Mouse (Mus musculus) CH12F3 (cell line): ENCODE measurements around the gene Snx32.

ENCODE experiments used
- in situ Hi-C: fragments of 300-500 bp; cut with MboI; formaldehyde crosslinking; loops from 2 replicates; pipeline ENCODE4 v1.14.3; 2020; ENCODE audit warnings: low sequenced_read_pairs

The Snx32 gene

GRCm38 (mm10) chr19:5483386-5484359, 26.7 kb downstream of the Snx32 start:
- in situ Hi-C loops = no loop called here

GRCm38 (mm10) chr19:5481398-5481797, 28.9 kb downstream of the Snx32 start:
- in situ Hi-C loops = no loop called here

- in situ Hi-C loops = no loop called here
These were observed 30.3 kb downstream of the Snx32 start for GRCm38 (mm10) chr19:5480016-5480415.

DNA sequence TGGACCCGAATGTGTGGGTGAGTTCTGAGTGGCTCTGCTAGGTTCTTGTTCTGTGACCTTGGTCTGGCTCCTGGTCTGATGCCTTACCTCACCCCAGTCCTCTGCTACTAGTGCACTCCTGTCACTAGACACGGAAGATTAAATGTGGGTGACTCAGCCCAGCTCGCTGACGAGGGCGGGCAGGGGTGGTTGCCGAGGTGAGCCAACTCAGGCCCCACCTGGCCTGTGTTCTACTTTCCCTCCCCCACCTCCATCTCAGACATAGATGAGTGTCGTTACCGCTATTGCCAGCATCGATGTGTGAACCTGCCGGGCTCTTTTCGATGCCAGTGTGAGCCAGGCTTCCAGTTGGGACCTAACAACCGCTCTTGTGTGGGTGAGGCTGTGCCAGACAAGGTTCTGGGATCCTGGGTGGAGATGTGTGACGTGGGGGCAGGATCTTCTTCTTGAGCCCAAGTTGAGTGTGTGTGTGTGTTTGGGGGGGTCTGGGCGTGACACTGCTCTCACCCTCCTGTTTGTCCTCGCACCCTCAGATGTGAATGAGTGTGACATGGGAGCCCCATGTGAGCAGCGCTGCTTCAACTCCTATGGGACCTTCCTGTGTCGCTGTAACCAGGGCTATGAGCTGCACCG, 32.6 kb downstream of the Snx32 start:
- in situ Hi-C loops = no loop called here

DNA sequence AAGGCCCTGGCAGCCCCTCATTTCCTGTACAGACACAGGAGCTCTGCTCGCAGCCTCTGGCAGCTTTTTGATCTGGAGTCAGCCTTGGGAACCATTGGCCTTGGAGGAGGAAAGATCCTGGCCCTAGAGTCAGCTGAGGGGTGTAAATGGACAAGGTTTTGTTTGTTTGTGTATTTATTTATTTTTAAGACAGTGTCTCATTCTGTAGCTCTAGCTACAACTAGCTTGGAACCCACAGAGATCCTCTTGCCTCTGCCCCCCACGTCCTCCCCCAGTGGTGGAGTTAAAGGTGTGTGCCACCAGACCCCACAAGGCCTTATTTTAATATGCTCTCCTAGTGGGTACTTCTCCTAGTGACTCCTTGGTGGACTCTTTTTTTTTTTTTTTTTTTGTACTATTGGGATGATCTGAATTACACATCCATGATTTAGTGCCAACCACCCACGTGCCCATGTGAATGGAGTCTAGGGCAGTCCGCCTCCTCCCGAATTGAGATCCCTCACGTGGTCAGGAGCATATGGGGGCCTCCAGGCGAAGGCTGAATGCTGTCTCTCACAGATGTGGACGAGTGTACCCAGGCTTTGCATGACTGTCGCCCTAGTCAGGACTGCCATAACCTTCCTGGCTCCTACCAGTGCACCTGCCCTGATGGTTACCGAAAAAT, 33.2 kb downstream of the Snx32 start:
- in situ Hi-C loops = no loop called here

DNA sequence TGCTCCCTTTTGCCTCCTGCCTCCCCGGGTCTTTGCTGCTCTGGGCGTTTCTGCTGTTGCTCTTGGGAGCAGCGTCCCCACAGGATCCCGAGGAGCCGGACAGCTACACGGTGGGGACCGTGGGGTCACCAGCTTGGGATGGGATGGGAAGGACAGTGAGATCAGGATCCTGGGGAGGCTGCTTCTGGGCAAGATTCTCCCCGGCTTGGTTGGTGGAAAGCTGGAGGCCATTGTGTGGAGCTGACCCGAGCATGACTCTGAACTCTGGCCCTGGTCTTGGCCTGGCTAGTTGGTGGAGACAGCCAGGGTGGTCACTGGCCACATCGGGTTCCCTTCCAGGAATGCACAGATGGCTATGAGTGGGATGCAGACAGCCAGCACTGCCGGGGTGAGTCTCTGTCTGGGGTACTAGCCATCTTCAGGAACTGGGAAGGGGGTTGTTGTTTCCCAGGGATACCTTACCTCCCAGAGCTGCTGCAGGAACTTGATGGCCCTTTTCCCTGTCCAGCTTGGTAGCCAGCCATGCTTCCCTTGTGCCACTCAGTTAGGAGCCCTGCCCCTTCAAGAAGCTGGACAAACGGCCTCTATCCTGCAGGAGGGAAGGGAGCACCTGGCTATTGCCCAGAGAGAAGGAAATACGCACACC, 35.1 kb downstream of the Snx32 start:
- in situ Hi-C loops = no loop called here

DNA sequence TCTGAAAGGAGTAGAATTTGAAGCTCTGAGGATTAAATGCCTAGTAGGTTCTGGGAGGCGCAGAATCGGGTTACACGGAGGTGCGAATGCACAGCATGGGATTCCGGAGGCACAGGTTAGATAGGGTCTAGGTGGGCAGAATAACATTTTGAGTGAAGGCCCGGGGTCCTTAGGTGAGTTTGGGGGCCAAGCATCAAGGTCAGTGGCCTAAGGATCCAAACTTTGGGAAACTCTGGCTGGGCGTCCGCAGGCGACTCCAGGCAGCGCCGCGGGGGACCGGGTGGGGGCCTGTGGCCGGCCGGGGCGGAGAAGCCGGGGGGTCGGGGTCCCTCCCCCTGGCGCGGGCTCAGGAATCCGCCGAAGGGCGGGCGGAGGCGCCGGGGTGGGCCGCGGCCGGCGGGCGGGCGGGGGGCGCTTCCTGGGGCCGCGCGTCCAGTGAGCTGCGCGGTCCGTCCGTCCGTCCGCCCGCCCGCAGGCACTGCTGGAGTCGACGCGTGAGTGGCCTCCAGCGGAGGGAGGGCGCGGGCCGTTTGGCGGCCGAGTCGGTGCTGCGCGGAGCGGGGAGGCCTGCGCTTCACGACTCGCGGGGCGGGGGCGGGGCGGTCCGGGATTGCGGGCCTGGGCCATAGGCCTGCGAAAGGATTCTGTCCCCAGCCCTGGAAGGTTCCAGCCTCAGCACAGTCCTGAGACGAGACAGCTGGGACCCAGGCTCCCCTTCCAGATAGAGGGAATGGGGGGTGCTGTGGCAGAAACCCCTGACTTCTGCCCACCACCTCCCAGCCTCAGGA, 35.9 kb downstream of the Snx32 start:
- in situ Hi-C loops = no loop called here

DNA sequence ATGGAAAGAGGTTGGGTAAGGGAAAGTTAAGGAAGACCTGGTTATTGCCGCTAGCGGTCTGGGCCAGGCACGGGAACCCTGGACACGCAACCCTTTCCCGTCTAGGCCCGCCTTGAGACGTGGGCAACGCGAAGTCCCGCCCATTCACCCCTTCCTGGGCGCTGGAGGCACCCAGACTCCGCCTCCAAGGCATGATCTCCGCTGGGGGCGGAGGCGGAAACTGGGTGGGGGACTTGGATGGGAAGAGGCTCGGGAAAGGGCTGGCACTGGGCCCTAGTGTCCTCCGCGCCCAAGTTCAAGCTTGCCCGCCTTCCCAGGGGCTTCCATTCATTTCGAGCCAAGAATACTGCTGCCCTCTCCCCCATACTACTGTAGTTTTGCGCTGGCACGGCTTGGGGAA, 36.6 kb downstream of the Snx32 start, which contains the start of gene Efemp2:
Gene Efemp2, plus strand, starts transcription at position 235 of the 400 bp plus-strand sequence.
- in situ Hi-C loops = no loop called here

DNA sequence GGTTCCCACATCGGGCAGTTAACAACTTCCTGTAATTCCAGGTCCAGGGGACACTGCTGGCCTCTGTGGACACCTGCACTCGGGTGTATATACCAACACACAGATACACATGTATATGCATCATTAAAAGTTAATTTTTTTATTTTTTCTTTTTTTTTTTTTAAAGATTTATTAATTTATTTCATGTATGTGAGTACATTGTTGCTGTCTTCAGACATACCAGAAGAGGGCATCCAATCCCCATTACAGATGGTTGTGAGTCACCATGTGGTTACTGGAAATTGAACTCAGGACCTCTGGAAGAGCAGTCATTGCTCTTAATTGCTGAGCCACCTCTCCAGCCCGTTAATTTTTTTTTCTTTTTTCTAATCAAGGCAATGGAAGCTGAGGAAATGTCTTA, 37.5 kb downstream of the Snx32 start:
- in situ Hi-C loops = no loop called here

GRCm38 (mm10) chr19:5471846-5472245, 38.5 kb downstream of the Snx32 start:
- in situ Hi-C loops = no loop called here

DNA sequence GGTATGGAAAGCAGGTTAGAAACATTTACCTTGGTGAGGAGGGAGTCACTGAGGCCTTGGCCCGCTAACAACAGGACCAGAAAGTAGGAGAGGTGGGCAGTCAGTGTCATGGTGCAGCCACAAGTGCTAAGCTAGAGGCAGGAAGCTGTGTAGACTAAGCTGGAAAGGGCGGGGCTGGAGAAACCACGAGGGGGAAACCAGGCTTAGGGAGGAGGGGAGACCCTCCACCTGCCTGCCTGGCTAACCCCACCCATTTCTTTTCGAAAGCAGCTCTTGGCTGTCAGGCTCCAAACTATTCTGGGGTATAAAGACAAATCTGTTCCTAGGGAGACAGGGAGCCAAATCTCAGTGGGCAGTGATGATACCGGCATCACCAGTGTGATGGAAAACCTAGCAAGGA, 42.0 kb downstream of the Snx32 start, which contains the start of gene Ctsw:
Gene Ctsw, minus strand, starts transcription at position 134 of the 400 bp plus-strand sequence.
- in situ Hi-C loops = no loop called here

DNA sequence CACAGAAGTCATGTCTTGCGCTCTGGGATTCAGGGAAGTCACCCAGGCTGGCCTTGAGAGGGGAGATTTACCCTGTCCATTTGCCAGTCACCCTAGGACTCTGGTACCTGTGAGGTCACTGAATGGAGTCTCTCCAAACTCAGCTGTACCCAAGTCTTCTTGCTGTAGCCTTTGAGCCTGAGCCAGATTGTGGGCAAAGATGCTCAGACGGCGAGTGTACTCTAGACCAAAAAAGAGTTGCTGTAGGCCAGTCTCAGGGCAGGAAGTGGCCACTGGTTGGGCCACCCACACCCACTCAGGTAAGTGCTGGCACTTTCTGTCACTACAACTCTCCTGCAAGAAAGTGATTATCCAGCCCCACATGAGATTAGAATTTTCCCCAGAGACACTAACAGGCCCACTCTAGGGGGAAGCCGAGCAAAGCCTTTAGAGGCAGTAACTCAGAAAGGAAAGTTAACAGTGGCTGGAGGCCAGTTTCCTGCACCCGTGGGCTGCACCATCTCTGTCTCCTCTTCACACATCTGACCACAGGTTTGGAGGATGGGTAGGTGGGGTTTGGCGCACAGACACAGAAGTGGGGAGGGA, 43.3 kb downstream of the Snx32 start:
- in situ Hi-C loops = no loop called here

DNA sequence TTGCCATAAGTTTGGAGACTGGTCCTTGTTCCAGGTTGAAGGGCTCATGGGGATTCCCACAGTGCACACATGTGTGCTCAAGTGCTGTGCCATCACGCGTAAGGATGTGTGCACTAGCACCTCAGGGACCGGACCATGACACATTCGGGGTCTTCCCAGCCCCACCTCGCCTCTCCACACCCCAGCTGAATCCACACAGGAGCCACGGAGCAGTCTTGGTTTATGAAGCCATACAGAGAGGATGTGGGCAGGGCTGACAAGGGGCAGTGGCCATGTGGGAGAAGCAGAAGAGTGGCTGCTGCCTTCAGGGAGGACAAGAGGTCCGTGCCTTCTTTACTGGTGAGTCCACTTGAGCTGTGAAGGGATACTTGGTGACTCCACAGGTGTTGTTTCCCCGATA, 45.3 kb downstream of the Snx32 start:
- in situ Hi-C loops = no loop called here

GRCm38 (mm10) chr19:5463791-5464562, 46.4 kb downstream of the Snx32 start:
- in situ Hi-C loops = no loop called here

- in situ Hi-C loops = no loop called here
These were observed 47.1 kb downstream of the Snx32 start for GRCm38 (mm10) chr19:5463212-5463611.

GRCm38 (mm10) chr19:5461411-5461810, 48.9 kb downstream of the Snx32 start:
- in situ Hi-C loops = no loop called here

DNA sequence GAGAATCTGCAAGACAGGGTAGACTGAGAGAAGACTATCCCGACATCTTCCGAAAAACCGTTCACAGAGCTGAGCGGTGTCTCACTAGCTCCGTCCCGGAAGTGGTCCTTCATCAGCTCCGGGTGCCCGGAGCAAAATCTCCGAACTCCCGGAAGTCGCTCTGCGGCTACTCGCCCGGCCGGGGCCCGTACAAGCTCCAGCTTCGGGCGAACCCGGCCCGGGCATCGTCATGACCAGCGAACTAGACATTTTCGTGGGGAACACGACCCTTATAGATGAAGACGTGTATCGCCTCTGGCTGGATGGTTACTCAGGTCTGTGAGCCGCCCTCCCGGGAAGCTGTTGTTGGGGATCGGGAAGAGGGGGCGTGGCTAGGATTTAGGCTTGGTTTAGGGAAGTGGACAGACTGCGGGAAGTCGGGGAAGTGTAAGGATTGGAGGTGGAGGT, 49.9 kb downstream of the Snx32 start, which contains the start of gene Fibp:
Gene Fibp, plus strand, starts transcription at position 151 of the 447 bp plus-strand sequence.
- in situ Hi-C loops = no loop called here

GRCm38 (mm10) chr19:5459896-5460295, 50.4 kb downstream of the Snx32 start:
- in situ Hi-C loops = no loop called here

- in situ Hi-C loops = no loop called here
These were observed 51.3 kb downstream of the Snx32 start for GRCm38 (mm10) chr19:5459019-5459418.
